ENCODE assay signal across 8 mouse cellular contexts in the genomic region with DNA sequence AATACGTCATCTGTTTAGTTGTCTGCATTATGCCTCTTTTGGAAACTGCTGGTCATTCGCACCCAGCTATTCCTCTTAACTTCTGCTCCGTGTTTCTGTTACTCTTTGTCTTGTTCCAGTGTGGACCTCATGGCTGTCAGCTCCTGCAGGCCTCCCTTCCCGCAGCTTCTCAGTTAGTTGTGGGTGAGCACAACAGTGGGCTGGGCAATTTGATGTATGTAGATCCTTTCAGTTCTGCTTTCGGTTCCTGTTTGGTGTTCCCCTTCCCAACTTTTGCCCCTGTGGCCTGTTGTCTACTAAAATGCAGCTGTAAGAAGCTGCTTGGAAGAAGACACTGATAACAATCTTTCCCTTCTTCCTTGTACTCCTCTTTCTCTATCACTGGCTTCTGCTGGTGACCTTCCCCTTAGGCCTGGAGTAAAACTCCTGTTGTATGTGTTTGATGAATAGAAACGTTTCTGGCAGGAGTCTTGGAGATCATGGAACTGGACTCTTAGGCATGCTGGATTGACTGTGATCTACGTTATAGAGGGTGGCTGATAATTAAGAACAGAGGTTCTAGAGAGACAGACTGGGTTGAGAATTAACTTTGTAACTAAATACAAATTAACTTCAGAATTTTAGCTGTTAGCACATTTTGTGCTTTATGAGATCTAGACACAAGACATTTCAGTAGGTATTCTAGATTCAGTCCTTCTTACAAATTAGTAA. TPM values are rescaled to one million over a fixed set of nuclear protein-coding genes. Genes with fewer than 3 reads are reported as not detected.
A peak's percentile ranks its signal among the peaks of the same experiment; 100 is the strongest.
DNase-seq lines count a peak whose midpoint lies in the region; ATAC-seq and TF ChIP-seq lines count a peak whose summit lies in the region.

No protein-coding gene starts in this region.

- H3K27ac ChIP-seq in midbrain, embryonic 13.5 days: no peak overlapping the region
- no peak overlapping the region for H3K27ac ChIP-seq in intestine, postnatal 0 days (ENCODE audit: low read depth, low read length)

- H3K9me3 ChIP-seq in erythroblast, embryonic 14.5 days (ENCODE audit: control insufficient read depth, low read length): no peaks in the 10 kb centered on the region
- no peaks in the 10 kb centered on the region for H3K9me3 ChIP-seq in midbrain, embryonic 13.5 days
- no peaks in the 10 kb centered on the region for H3K9me3 ChIP-seq in intestine, postnatal 0 days (ENCODE audit: control insufficient read depth)

- H3K4me1 ChIP-seq in erythroblast, embryonic 14.5 days (ENCODE audit: control insufficient read depth): peaks cover 83% of the 10 kb centered on the region
- peaks cover 18% of the 10 kb centered on the region for H3K4me1 ChIP-seq in midbrain, embryonic 13.5 days (replicated peaks)
- peaks cover 6% of the 10 kb centered on the region; the same call in 1 of the 2 replicates for H3K4me1 ChIP-seq in intestine, postnatal 0 days (replicated peaks; ENCODE audit: control insufficient read depth, insufficient read depth, low read length)

- peak overlapping the region; percentile 12 for H3K4me3 ChIP-seq in erythroblast, embryonic 14.5 days (replicated peaks)
- H3K4me3 ChIP-seq in midbrain, embryonic 13.5 days (replicated peaks): no peak overlapping the region
- H3K4me3 ChIP-seq in intestine, postnatal 0 days (ENCODE audit: low read depth, low read length): no peak overlapping the region

- no peaks in the 10 kb centered on the region for H3K27me3 ChIP-seq in erythroblast, embryonic 14.5 days (ENCODE audit: control insufficient read depth)
- H3K27me3 ChIP-seq in midbrain, embryonic 13.5 days: no peaks in the 10 kb centered on the region
- H3K27me3 ChIP-seq in intestine, postnatal 0 days (replicated peaks; ENCODE audit: control insufficient read depth, insufficient read depth, low read length): no peaks in the 10 kb centered on the region

- H3K36me3 ChIP-seq in erythroblast, embryonic 14.5 days (ENCODE audit: control insufficient read depth): peaks cover 42% of the 10 kb centered on the region
- H3K36me3 ChIP-seq in midbrain, embryonic 13.5 days: no peaks in the 10 kb centered on the region
- H3K36me3 ChIP-seq in intestine, postnatal 0 days (ENCODE audit: control insufficient read depth, insufficient read depth): no peaks in the 10 kb centered on the region

- H3K4me2 ChIP-seq in midbrain, embryonic 13.5 days (replicated peaks): no peak overlapping the region
- no peak overlapping the region for H3K4me2 ChIP-seq in intestine, postnatal 0 days (replicated peaks; ENCODE audit: low read depth)

- no peak overlapping the region for H3K9ac ChIP-seq in midbrain, embryonic 13.5 days (replicated peaks)
- H3K9ac ChIP-seq in intestine, postnatal 0 days (ENCODE audit: low read depth, low read length): no peak overlapping the region

- WGBS in midbrain, embryonic 13.5 days: 88% methylated on average over 7 of the region's 7 CpGs
- WGBS in intestine, postnatal 0 days: 79% methylated on average over 7 of the region's 7 CpGs

- peak; percentile 96 for DNase-seq in A20 (ENCODE audit: low read depth, low spot score)
- peak; percentile 37 for DNase-seq in lung, postnatal 25 days (ENCODE audit: low spot score)
- no peak for DNase-seq in cerebellum, adult 9-11 months

- TF ChIP-seq CTCF in intestine, postnatal 0 days (IDR thresholded peaks at IDR 0.05; ENCODE audit: low read depth): no peak

- ATAC-seq in erythroblast, adult 5-6 weeks (replicated peaks; ENCODE audit: low FRiP score, poor library complexity, severe bottlenecking): no peak
- ATAC-seq in hematopoietic stem cell, adult 5-6 weeks (replicated peaks in 1 of 2; ENCODE audit: insufficient read depth in 1 of 2, low FRiP score in 2 of 2, low TSS enrichment in 1 of 2, low read depth in 1 of 2, poor library complexity in 2 of 2, severe bottlenecking in 2 of 2): peak; percentile 5 to 16; a peak in 1 of 4 replicates
- no peak for ATAC-seq in midbrain, embryonic 13.5 days
- no peak for ATAC-seq in intestine, postnatal 0 days

RNA-seq across cellular contexts. Expression of a gene that starts 4.5 kb away (rescaled TPM):
- polyA plus RNA-seq in erythroblast, embryonic 14.5 days (2012): 1.4 and 2.6 TPM in 2 replicates
- total RNA-seq in erythroblast, adult 5-6 weeks (2015; ENCODE audit: low replicate concordance): 37.5 and 37.6 TPM in 2 replicates
- 9.6 and 22.8 TPM in 2 replicates for total RNA-seq in erythroblast, adult 5-6 weeks (2017; ENCODE audit: low replicate concordance)
- total RNA-seq in hematopoietic stem cell, adult 5-6 weeks (2017): 38.1 and 58.5 TPM in 2 replicates
- polyA plus RNA-seq in midbrain, embryonic 13.5 days (2015; fragmentation: Nextera tagmentation; extraction: Ambion mirVana): 17.4 and 18.9 TPM in 2 replicates
- 25.4 and 26.9 TPM in 2 replicates for polyA plus RNA-seq in intestine, postnatal 0 days (2015; fragmentation: Nextera tagmentation; extraction: Ambion mirVana)

RNA-seq across cellular contexts. Expression of a gene that starts 4.7 kb away (rescaled TPM):
- polyA plus RNA-seq in erythroblast, embryonic 14.5 days (2012): 0.14 and 0.55 TPM in 2 replicates
- 6.7 and 9.4 TPM in 2 replicates for total RNA-seq in erythroblast, adult 5-6 weeks (2015; ENCODE audit: low replicate concordance)
- 7.6 and 10.9 TPM in 2 replicates for total RNA-seq in erythroblast, adult 5-6 weeks (2017; ENCODE audit: low replicate concordance)
- 10.6 and 23.7 TPM in 2 replicates for total RNA-seq in hematopoietic stem cell, adult 5-6 weeks (2017)
- 7.6 and 8.5 TPM in 2 replicates for polyA plus RNA-seq in midbrain, embryonic 13.5 days (2015; fragmentation: Nextera tagmentation; extraction: Ambion mirVana)
- polyA plus RNA-seq in intestine, postnatal 0 days (2015; fragmentation: Nextera tagmentation; extraction: Ambion mirVana): 2.6 and 2.8 TPM in 2 replicates

Comparison
In these comparisons a context has a peak if more than half of its experiments do, and no peak if none do; other contexts are left out.
1. ATAC-seq: peak in hematopoietic stem cell, adult 5-6 weeks (2 of 2); none in erythroblast, adult 5-6 weeks (single experiment), midbrain, embryonic 13.5 days (single experiment) and intestine, postnatal 0 days (single experiment).